Mouse (Mus musculus) testis, adult 2 months (tissue): Measurements from ENCODE around the gene Bach2. TPM values are rescaled to one million over a fixed set of nuclear protein-coding genes. Genes with fewer than 3 reads are reported as not detected.

ENCODE experiments used
- H3K27ac ChIP-seq: fragments of 200-500 bp; 2 replicates; pipeline ENCODE4 v1.5.1; 2012; ENCODE audit warnings: low read depth, low read length; ENCODE audit not compliant: control insufficient read depth, insufficient read depth
- H3K27me3 ChIP-seq: fragments of 200-500 bp; 2 replicates; pipeline ENCODE4 v1.6.1; 2012; ENCODE audit warnings: mild to moderate bottlenecking, low read length, moderate library complexity; ENCODE audit not compliant: control insufficient read depth, insufficient read depth
- H3K36me3 ChIP-seq: fragments of 200-500 bp; 2 replicates; pipeline ENCODE4 v1.6.1; 2012; ENCODE audit warnings: mild to moderate bottlenecking, low read length; ENCODE audit not compliant: control insufficient read depth, insufficient read depth
- H3K4me1 ChIP-seq: fragments of 200-500 bp; 2 replicates; pipeline ENCODE4 v1.6.1; 2012; ENCODE audit warnings: low read length; ENCODE audit not compliant: control insufficient read depth, insufficient read depth
- H3K4me3 ChIP-seq: fragments of 200-500 bp; 2 replicates; pipeline ENCODE4 v1.5.1; 2012; ENCODE audit warnings: low read depth, mild to moderate bottlenecking, low read length, moderate library complexity, mixed read lengths; ENCODE audit not compliant: control insufficient read depth
- CTCF ChIP-seq: fragments of 200-500 bp; IDR thresholded peaks from 2 replicates; pipeline ENCODE4 v1.5.1; 2012; ENCODE audit warnings: low read depth, mild to moderate bottlenecking, inconsistent platforms, low read length, moderate library complexity; ENCODE audit not compliant: control insufficient read depth, insufficient read depth, insufficient replicate concordance
- POLR2A ChIP-seq: fragments of 200-500 bp; IDR thresholded peaks from 2 replicates; pipeline ENCODE4 v1.6.1; 2012; ENCODE audit warnings: low read depth, mild to moderate bottlenecking, inconsistent platforms, low read length, moderate library complexity; ENCODE audit not compliant: control insufficient read depth
- polyA plus RNA-seq: library from polyadenylated mRNA; depleted of rRNA; stranded (reverse); fragments of >200 nt; gene quantifications from 2 replicates; pipeline ENCODE4 v1.2.3, GENCODE M21; 2012

Bach2 gene
- polyA plus RNA-seq, 1 experiment, result 2.3 TPM

DNA sequence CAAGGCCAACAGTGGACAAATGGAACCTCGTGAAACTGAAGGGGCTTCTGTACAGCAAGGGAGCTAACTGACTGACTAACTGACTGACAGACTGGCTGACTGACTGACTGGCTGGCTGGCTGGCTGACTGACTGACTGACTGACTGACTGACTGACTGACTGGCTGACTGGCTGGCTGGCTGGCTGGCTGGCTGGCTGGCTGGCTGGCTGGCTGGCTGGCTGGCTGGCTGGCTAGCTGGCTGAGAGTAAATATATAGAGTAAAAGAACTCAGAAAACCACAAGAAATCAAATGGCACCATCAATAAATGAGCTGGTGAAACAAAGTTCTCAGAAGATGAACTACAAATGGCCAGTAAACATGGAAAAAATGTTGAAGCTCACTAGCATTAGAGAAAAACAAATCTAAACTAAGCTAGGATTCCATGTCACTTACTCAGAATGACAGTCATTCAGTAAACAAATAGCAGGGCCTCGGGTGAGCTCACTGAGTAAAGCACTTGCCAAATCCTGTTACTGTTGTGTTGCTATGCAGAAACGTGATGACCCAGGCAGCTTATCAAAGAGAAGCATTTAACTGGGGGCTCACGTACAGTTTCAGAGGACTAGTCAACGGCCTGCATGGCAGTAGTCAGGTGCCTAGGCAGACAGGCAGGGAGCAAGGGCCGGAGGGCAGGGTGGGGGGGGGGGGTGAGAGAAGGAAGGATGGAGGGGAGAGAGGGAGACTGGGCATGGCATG, 280.4 kb downstream of the Bach2 start:
- Histone ChIP-seq H3K27me3 (no peaks in the 10 kb centered on the region), H3K36me3 (no peaks in the 10 kb centered on the region), H3K4me1 (no peaks in the 10 kb centered on the region), H3K27ac (no peak overlapping the region), H3K4me3 (no peak overlapping the region)
- TF ChIP-seq CTCF (no peak), POLR2A (no peak)

GRCm38 (mm10) chr4:32520628-32521360, 282.2 kb downstream of the Bach2 start:
- H3K4me3 ChIP-seq, result no peak overlapping the region
- H3K27ac ChIP-seq, result no peak overlapping the region
- H3K36me3 ChIP-seq, result no peaks in the 10 kb centered on the region
- H3K27me3 ChIP-seq, result no peaks in the 10 kb centered on the region
- TF ChIP-seq POLR2A (no peak), CTCF (no peak)
- H3K4me1 ChIP-seq, result no peaks in the 10 kb centered on the region

- Histone ChIP-seq H3K27ac (no peak overlapping the region), H3K4me3 (no peak overlapping the region), H3K4me1 (no peaks in the 10 kb centered on the region), H3K36me3 (no peaks in the 10 kb centered on the region), H3K27me3 (no peaks in the 10 kb centered on the region)
- no peak for TF ChIP-seq POLR2A
- no peak for TF ChIP-seq CTCF
Measured at GRCm38 (mm10) chr4:32521361-32521740, 282.7 kb downstream of the Bach2 start.

GRCm38 (mm10) chr4:32522013-32522412, 283.4 kb downstream of the Bach2 start:
- H3K27me3 ChIP-seq, result no peaks in the 10 kb centered on the region
- H3K27ac ChIP-seq, result no peak overlapping the region
- H3K36me3 ChIP-seq, result no peaks in the 10 kb centered on the region
- TF ChIP-seq POLR2A, result no peak
- TF ChIP-seq CTCF, result no peak
- no peaks in the 10 kb centered on the region for H3K4me1 ChIP-seq
- no peak overlapping the region for H3K4me3 ChIP-seq

DNA sequence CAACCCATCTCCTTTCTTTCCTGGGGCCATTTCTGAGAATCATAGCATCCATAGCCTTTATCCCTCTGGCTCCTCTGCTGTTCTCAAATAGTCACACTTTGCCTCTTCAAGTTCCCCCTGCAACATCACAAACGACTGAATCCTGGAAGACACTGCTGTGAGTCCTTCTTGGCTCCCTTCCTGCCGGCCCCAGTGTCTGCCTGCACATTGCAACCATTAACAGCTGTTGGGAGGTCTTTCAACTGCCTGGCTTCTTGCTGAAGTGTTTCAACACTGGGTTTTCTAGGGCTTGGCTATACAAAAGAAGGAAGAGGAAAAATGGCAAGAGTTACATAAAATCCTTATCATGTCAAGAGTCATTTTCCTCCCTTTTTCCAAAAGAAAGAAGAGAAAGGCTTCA, 285.7 kb downstream of the Bach2 start:
- H3K4me1 ChIP-seq, result no peaks in the 10 kb centered on the region
- no peak for TF ChIP-seq CTCF
- TF ChIP-seq POLR2A, result no peak
- no peaks in the 10 kb centered on the region for H3K27me3 ChIP-seq
- H3K4me3 ChIP-seq, result no peak overlapping the region
- H3K27ac ChIP-seq, result no peak overlapping the region
- no peaks in the 10 kb centered on the region for H3K36me3 ChIP-seq

GRCm38 (mm10) chr4:32525000-32525399, 286.4 kb downstream of the Bach2 start:
- Histone ChIP-seq H3K27me3 (no peaks in the 10 kb centered on the region), H3K4me1 (no peaks in the 10 kb centered on the region), H3K36me3 (no peaks in the 10 kb centered on the region), H3K4me3 (no peak overlapping the region), H3K27ac (no peak overlapping the region)
- no peak for TF ChIP-seq POLR2A

DNA sequence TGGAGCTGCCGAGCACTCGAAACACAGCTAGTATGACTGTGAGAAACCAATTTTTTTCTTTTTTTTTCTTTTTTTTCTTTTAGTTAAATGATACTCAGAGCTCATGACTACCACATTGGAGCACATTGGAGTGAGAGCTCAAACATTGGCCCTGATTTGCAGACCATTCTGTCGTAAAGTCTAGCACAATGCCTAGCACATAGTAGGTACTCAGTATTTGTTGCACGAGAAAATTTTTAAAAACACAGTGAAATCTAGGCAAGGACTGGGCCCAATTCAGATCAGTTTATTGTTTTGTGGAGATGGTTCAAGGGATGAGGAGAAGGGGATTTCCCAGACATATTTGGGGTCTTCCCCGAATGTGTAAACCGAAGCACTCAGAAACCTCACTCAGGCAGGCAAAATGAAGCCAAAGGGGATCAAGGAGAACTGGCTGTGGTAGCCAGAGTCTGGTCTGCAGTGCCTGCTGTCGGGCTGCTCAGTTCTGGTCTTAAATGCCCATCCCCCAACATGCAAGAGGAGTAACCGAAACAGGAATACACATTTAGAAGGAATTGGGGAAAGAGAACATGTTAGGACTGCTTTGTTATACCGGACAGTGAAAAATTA, 287.7 kb downstream of the Bach2 start:
- no peak for TF ChIP-seq CTCF
- no peak for TF ChIP-seq POLR2A
- H3K27ac ChIP-seq, result no peak overlapping the region
- H3K4me1 ChIP-seq, result no peaks in the 10 kb centered on the region
- H3K36me3 ChIP-seq, result no peaks in the 10 kb centered on the region
- no peak overlapping the region for H3K4me3 ChIP-seq
- H3K27me3 ChIP-seq, result no peaks in the 10 kb centered on the region

- H3K4me3 ChIP-seq, result no peak overlapping the region
- no peaks in the 10 kb centered on the region for H3K27me3 ChIP-seq
- H3K36me3 ChIP-seq, result no peaks in the 10 kb centered on the region
- TF ChIP-seq POLR2A (no peak), CTCF (no peak)
- no peak overlapping the region for H3K27ac ChIP-seq
- no peaks in the 10 kb centered on the region for H3K4me1 ChIP-seq
Measured at GRCm38 (mm10) chr4:32529443-32529995, 290.9 kb downstream of the Bach2 start.
